8 mouse cellular contexts compared by ENCODE assay signal in genomic region chr1:74077353-74077752, GRCm38 (mm10). TPM values are rescaled to one million over a fixed set of nuclear protein-coding genes. Genes with fewer than 3 reads are reported as not detected.
DNase-seq lines count a peak whose midpoint lies in the region; ATAC-seq lines count a peak whose summit lies in the region.

No protein-coding gene starts in this region.

- H3K4me2 ChIP-seq in forebrain, embryonic 16.5 days (ENCODE audit: low read length): no peak overlapping the region

- H3K9me3 ChIP-seq in forebrain, embryonic 10.5 days: no peaks in the 10 kb centered on the region
- no peaks in the 10 kb centered on the region for H3K9me3 ChIP-seq in forebrain, embryonic 16.5 days (ENCODE audit: control insufficient read depth, low read length)
- no peaks in the 10 kb centered on the region for H3K9me3 ChIP-seq in heart, embryonic 10.5 days

- no peaks in the 10 kb centered on the region for H3K27me3 ChIP-seq in forebrain, embryonic 10.5 days (ENCODE audit: poor library complexity, severe bottlenecking)
- no peaks in the 10 kb centered on the region for H3K27me3 ChIP-seq in forebrain, embryonic 16.5 days (replicated peaks; ENCODE audit: control insufficient read depth, insufficient read depth, low read length)
- peaks cover 14% of the 10 kb centered on the region; the same call in 1 of the 2 replicates for H3K27me3 ChIP-seq in heart, embryonic 10.5 days (ENCODE audit: insufficient read depth, poor library complexity, severe bottlenecking)

- DNase-seq in forebrain, embryonic 10.5 days (ENCODE audit: extremely low spot score, low spot score): peak; percentile 74
- peak; percentile 92 for DNase-seq in NIH3T3 (ENCODE audit: low read depth)
- peak; percentile 63 to 70 for DNase-seq in cerebellum, postnatal 4 days (ENCODE audit: low spot score in 2 of 2)
- no peak for DNase-seq in heart, embryonic 10.5 days (ENCODE audit: low spot score)
- peak; percentile 88 to 89 for DNase-seq in layer of hippocampus, postnatal 10 days (ENCODE audit: low spot score in 2 of 2)
- DNase-seq in lung, postnatal 10 days: peak; percentile 92
- DNase-seq in spleen, postnatal 14 days (ENCODE audit: low spot score in 2 of 2): peak; percentile 49 to 69

- no peak overlapping the region for H3K27ac ChIP-seq in forebrain, embryonic 10.5 days
- H3K27ac ChIP-seq in forebrain, embryonic 16.5 days (ENCODE audit: low read length): no peak overlapping the region
- 0 out of 2 replicates have a peak overlapping the region, but pooled peaks have one; percentile 42 for H3K27ac ChIP-seq in heart, embryonic 10.5 days

- H3K4me1 ChIP-seq in forebrain, embryonic 10.5 days: peaks cover 17% of the 10 kb centered on the region
- no peaks in the 10 kb centered on the region for H3K4me1 ChIP-seq in forebrain, embryonic 16.5 days (replicated peaks; ENCODE audit: control insufficient read depth, insufficient read depth, low read length)
- H3K4me1 ChIP-seq in heart, embryonic 10.5 days: peaks cover 25% of the 10 kb centered on the region

- 20% methylated on average over 2 of the region's 2 CpGs for WGBS in forebrain, embryonic 10.5 days
- 9% methylated on average over 2 of the region's 2 CpGs for WGBS in forebrain, embryonic 16.5 days
- WGBS in heart, embryonic 10.5 days: 9% methylated on average over 2 of the region's 2 CpGs

- H3K4me3 ChIP-seq in forebrain, embryonic 10.5 days: no peak overlapping the region
- H3K4me3 ChIP-seq in forebrain, embryonic 16.5 days (replicated peaks; ENCODE audit: low read length): no peak overlapping the region
- no peak overlapping the region for H3K4me3 ChIP-seq in heart, embryonic 10.5 days

- no peak for ATAC-seq in forebrain, embryonic 16.5 days

- H3K36me3 ChIP-seq in forebrain, embryonic 10.5 days (replicated peaks): 0 out of 2 replicates have a peak, but pooled peaks cover 3% of the 10 kb centered on the region
- no peaks in the 10 kb centered on the region for H3K36me3 ChIP-seq in forebrain, embryonic 16.5 days (ENCODE audit: control insufficient read depth, insufficient read depth)
- H3K36me3 ChIP-seq in heart, embryonic 10.5 days: no peaks in the 10 kb centered on the region

- no peak overlapping the region for H3K9ac ChIP-seq in forebrain, embryonic 16.5 days (replicated peaks; ENCODE audit: low read depth, low read length)

RNA-seq across cellular contexts. Expression of gene Tns1, which starts 46.9 kb away (rescaled TPM):
- 11.6 and 15.9 TPM in 2 replicates for polyA plus RNA-seq in forebrain, embryonic 10.5 days (2016; fragmentation: Nextera tagmentation; extraction: Ambion mirVana)
- polyA plus RNA-seq in forebrain, embryonic 16.5 days (2015; fragmentation: Nextera tagmentation; extraction: Ambion mirVana): 10.7 and 11.0 TPM in 2 replicates
- 49.8 and 75.4 TPM in 2 replicates for polyA plus RNA-seq in heart, embryonic 10.5 days (2016; fragmentation: Nextera tagmentation; extraction: Ambion mirVana)
- total RNA-seq in layer of hippocampus, postnatal 10 days (2021): 10 to 100 TPM; 35.2 to 35.3 TPM

RNA-seq across cellular contexts. Expression of gene Rufy4, which starts 48.0 kb away (rescaled TPM):
- polyA plus RNA-seq in forebrain, embryonic 10.5 days (2016; fragmentation: Nextera tagmentation; extraction: Ambion mirVana): 0.27 and 0.35 TPM in 2 replicates
- 0.32 and 0.36 TPM in 2 replicates for polyA plus RNA-seq in forebrain, embryonic 16.5 days (2015; fragmentation: Nextera tagmentation; extraction: Ambion mirVana)
- 0.16 and 0.23 TPM in 2 replicates for polyA plus RNA-seq in heart, embryonic 10.5 days (2016; fragmentation: Nextera tagmentation; extraction: Ambion mirVana)
- total RNA-seq in layer of hippocampus, postnatal 10 days (2021): under 1 TPM in 1 of 2 experiments, not detected in 1; 0.21 TPM
